Mouse (Mus musculus) lung, embryonic 16.5 days (tissue): Measurements from ENCODE around the gene Nadsyn1. TPM values are rescaled to one million over a fixed set of nuclear protein-coding genes. Genes with fewer than 3 reads are reported as not detected.
A peak's percentile ranks its signal among the peaks of the same experiment; 100 is the strongest.

Source experiments
- ATAC-seq: fragments of 200-750 bp; cut with Nextera tagmentation; 2 replicates; pipeline ENCODE4 v1.8.0; 2017; ENCODE audit warnings: low read depth, mild to moderate bottlenecking, moderate library complexity
- H3K27ac ChIP-seq: fragments of 300-500 bp; sonication (generic); 2 replicates; pipeline ENCODE4 v1.5.1; 2014; ENCODE audit warnings: mild to moderate bottlenecking, control low read depth, low read length
- H3K27me3 ChIP-seq: fragments of 300-500 bp; sonication (generic); 2 replicates; pipeline ENCODE4 v1.6.1; 2014; ENCODE audit warnings: low read depth, low read length, mixed read lengths; ENCODE audit not compliant: control insufficient read depth, insufficient read depth
- H3K36me3 ChIP-seq: fragments of 300-500 bp; sonication (generic); 2 replicates; pipeline ENCODE4 v1.6.1; 2014; ENCODE audit warnings: low read length; ENCODE audit not compliant: control insufficient read depth, insufficient read depth
- H3K4me1 ChIP-seq: fragments of 300-500 bp; sonication (generic); replicated peaks from 2 replicates; pipeline ENCODE4 v1.6.1; 2014; ENCODE audit warnings: low read length, mixed read lengths; ENCODE audit not compliant: control insufficient read depth, insufficient read depth
- H3K4me2 ChIP-seq: fragments of 300-500 bp; sonication (generic); 2 replicates; pipeline ENCODE4 v1.6.1; 2014; ENCODE audit warnings: low read depth, low read length, control low read depth
- H3K4me3 ChIP-seq: fragments of 300-500 bp; sonication (generic); 2 replicates; pipeline ENCODE4 v1.5.1; 2014; ENCODE audit warnings: mild to moderate bottlenecking, low read length, control low read depth
- H3K9ac ChIP-seq: fragments of 300-500 bp; sonication (generic); 2 replicates; pipeline ENCODE4 v1.6.1; 2014; ENCODE audit warnings: low read length, control low read depth
- H3K9me3 ChIP-seq: fragments of 300-500 bp; sonication (generic); 2 replicates; pipeline ENCODE4 v1.6.1; 2016; ENCODE audit warnings: low read length; ENCODE audit not compliant: control insufficient read depth
- WGBS: fragments of 180-500 bp; shearing (Covaris S2); extraction: QIAGEN DNeasy Blood & Tissue Kit; methylation state at CpG from one replicate; pipeline ENCODE4 v1.1.7; 2014; 5-methylcytosine and 5-hydroxymethylcytosine counted together
- polyA plus RNA-seq: library from polyadenylated mRNA; unstranded; fragments of >200 nt; fragmentation: Nextera tagmentation; extraction: Ambion mirVana; gene quantifications from 2 replicates; pipeline ENCODE4 v1.2.1, GENCODE M21; 2015

Gene Nadsyn1
- polyA plus RNA-seq, 1 experiment from 2014 or later, result 7.7 TPM

DNA sequence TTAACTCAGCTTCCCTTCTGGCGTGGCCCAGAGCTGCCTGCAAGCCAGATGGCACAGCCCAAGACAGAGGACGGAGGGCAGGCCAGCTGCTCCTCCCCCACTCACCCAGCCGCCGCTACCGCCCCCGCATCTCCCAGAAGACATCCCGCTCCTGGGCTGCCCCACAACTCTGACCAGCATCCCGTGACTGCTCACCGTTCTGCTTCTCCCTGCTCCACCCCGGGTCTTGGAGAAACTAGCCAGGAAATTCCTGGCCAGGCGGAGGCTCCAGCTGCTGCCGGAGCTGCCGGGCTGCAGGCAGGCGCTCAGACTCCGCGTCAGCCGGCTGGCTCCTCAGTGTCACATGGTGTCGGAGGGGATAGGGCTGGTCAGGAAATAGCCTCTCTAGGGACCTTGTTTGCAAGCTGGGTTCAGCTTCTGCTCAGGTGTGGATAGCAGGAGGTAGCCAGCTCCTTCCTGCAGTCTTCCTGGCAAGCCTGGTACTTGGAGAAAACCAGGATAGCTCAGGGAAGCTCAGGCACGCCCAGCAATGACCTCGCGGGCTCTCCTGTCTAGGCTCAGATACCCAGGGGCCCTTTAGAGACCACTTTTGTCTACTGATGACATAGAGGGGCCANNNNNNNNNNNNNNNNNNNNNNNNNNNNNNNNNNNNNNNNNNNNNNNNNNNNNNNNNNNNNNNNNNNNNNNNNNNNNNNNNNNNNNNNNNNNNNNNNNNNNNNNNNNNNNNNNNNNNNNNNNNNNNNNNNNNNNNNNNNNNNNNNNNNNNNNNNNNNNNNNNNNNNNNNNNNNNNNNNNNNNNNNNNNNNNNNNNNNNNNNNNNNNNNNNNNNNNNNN is 38.4 kb downstream of the Nadsyn1 start, which contains the start of gene Mrgpre:
Gene Mrgpre, minus strand, starts transcription at position 505 of the 834 bp plus-strand sequence.
- Histone ChIP-seq H3K27ac (peak within 1 kb of the TSS; percentile 57), H3K36me3 (no peaks in the 10 kb centered on the region), H3K4me2 (peak within 1 kb of the TSS; percentile 84), H3K4me3 (peak within 1 kb of the TSS; percentile 53), H3K9me3 (no peaks in the 10 kb centered on the region), H3K27me3 (no peaks in the 10 kb centered on the region), H3K4me1 (peaks cover 18% of the 10 kb centered on the region), H3K9ac (peak within 1 kb of the TSS; percentile 65)
- ATAC-seq, result peak; percentile 90
- 3% methylated on average over 20 of the region's 21 CpGs for WGBS

GRCm38 (mm10) chr7:143783378-143783995 is 39.2 kb downstream of the Nadsyn1 start:
- ATAC-seq, result peak; percentile 59
- H3K36me3 ChIP-seq, result no peaks in the 10 kb centered on the region
- no peaks in the 10 kb centered on the region for H3K9me3 ChIP-seq
- H3K27ac ChIP-seq, result peak overlapping the region; percentile 57
- peak overlapping the region; percentile 84 for H3K4me2 ChIP-seq
- peaks cover 18% of the 10 kb centered on the region for H3K4me1 ChIP-seq
- peak overlapping the region; percentile 53 for H3K4me3 ChIP-seq
- WGBS, result 24% methylated on average over 4 of the region's 6 CpGs
- peak overlapping the region; percentile 65 for H3K9ac ChIP-seq
- no peaks in the 10 kb centered on the region for H3K27me3 ChIP-seq

DNA sequence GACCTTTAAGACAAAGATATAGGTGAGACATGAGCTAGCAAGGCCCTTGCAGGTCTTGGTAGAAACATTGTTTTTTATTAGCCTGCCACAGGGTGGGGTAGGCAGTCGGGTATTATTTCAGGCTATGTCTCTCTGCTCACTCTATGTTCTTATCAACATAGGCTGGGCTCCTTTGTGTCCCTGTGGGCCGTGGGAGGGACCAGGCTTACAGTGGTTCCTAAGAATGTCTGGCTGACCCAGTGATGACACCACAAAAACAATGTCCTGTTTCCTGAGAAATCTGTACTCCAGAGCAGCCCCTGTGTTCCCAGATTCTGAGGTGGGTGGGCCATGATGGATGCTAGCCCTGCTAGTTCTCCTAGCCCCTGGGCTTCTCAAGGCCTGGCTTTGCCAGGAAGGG is 45.3 kb downstream of the Nadsyn1 start:
- Histone ChIP-seq H3K4me3 (no peak overlapping the region), H3K27ac (no peak overlapping the region), H3K4me1 (no peaks in the 10 kb centered on the region), H3K4me2 (no peak overlapping the region), H3K36me3 (no peaks in the 10 kb centered on the region), H3K27me3 (no peaks in the 10 kb centered on the region; the same call in 1 of the 2 replicates), H3K9me3 (no peaks in the 10 kb centered on the region), H3K9ac (no peak overlapping the region)
- no peak; the same call in 1 of the 2 replicates for ATAC-seq
- 40% methylated on average over 2 of the region's 2 CpGs for WGBS

DNA sequence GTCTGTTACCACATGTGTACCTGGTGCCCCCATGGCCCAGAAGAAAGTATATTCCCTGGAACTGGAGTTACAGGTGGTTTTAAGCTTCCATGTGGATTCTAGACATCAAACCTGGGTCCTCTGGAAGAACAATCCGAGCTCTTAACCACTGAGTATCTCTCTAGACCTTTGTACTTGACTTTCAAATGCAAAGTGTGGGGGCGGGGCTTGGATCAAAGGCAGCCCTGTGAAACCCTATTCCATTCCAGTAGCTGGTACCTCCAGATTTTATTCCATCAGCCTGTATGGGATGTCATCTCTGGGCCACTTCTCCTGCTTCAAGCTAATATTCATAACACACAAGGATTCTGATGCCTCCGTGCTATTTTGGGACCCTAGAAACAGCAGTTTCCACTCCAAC is 46.5 kb downstream of the Nadsyn1 start:
- Histone ChIP-seq H3K9ac (no peak overlapping the region), H3K27ac (no peak overlapping the region), H3K9me3 (no peaks in the 10 kb centered on the region), H3K4me3 (no peak overlapping the region), H3K4me1 (no peaks in the 10 kb centered on the region), H3K36me3 (no peaks in the 10 kb centered on the region), H3K27me3 (no peaks in the 10 kb centered on the region; the same call in 1 of the 2 replicates), H3K4me2 (no peak overlapping the region)
- 23% methylated on average over 3 of the region's 3 CpGs for WGBS
- ATAC-seq, result no peak

DNA sequence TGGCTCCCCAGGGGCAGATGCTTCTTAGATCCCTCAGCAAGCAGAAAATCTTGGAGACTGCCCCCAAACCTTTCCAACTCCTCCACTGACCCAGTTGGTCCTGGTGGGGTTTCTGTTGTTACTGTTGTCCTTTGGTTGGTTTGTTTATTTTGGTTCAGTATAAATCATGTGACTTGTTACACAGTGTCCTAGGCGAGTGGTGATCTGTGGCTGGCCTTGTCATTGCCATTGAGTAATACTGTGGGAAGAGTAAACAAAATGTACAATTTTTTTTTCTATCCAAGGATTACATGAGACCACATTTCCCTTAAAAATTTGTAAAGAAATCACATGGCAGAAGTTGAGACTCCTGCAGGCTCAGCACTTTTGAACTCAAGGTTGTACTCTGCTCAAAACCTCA is 53.2 kb downstream of the Nadsyn1 start:
- ATAC-seq, result peak; percentile 90
- Histone ChIP-seq H3K4me1 (peaks cover 13% of the 10 kb centered on the region), H3K4me3 (no peak overlapping the region), H3K9ac (no peak overlapping the region), H3K4me2 (no peak overlapping the region; the same call in 1 of the 2 replicates), H3K27me3 (peaks cover 4% of the 10 kb centered on the region; the same call in 1 of the 2 replicates), H3K36me3 (no peaks in the 10 kb centered on the region), H3K27ac (peak overlapping the region; percentile 72), H3K9me3 (no peaks in the 10 kb centered on the region)
- 13% methylated on average over 1 of the region's 1 CpGs for WGBS

DNA sequence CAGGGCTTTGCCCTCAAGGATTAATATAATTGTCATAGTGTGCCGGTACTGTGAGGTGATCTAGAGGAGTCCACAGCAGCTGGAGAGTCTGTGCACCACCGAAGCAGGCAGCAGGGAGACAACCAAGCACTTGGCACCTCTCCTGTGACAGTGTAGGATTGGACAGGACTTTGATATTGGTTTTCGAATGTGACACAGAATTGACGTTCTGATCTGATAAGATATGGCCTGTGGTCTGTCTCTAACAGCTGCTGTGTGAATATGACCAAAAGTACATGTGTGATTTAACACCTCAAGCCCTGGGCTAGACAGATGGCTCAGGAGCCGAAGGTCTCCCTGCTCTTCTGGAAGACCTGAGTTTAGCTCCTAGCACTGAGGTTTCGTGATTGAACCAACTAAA is 54.4 kb downstream of the Nadsyn1 start:
- Histone ChIP-seq H3K4me1 (peaks cover 13% of the 10 kb centered on the region), H3K36me3 (no peaks in the 10 kb centered on the region), H3K9ac (no peak overlapping the region), H3K9me3 (no peaks in the 10 kb centered on the region), H3K27me3 (peaks cover 4% of the 10 kb centered on the region; the same call in 1 of the 2 replicates), H3K4me3 (no peak overlapping the region), H3K27ac (no peak overlapping the region), H3K4me2 (no peak overlapping the region)
- ATAC-seq, result no peak
- 51% methylated on average over 6 of the region's 6 CpGs for WGBS

- Histone ChIP-seq H3K4me2 (no peak within 1 kb of the TSS), H3K36me3 (no peaks in the 10 kb centered on the region), H3K4me3 (no peak within 1 kb of the TSS), H3K27ac (no peak within 1 kb of the TSS), H3K27me3 (peaks cover 4% of the 10 kb centered on the region; the same call in 1 of the 2 replicates), H3K9me3 (no peaks in the 10 kb centered on the region), H3K4me1 (peaks cover 13% of the 10 kb centered on the region), H3K9ac (no peak within 1 kb of the TSS)
- 37% methylated on average over 6 of the region's 6 CpGs for WGBS
- ATAC-seq, result no peak
Measured at GRCm38 (mm10) chr7:143766893-143767292, 55.8 kb downstream of the Nadsyn1 start, which contains the start of gene Mrgprg. TSS of gene Mrgprg (minus strand) at chr7:143766993.

DNA sequence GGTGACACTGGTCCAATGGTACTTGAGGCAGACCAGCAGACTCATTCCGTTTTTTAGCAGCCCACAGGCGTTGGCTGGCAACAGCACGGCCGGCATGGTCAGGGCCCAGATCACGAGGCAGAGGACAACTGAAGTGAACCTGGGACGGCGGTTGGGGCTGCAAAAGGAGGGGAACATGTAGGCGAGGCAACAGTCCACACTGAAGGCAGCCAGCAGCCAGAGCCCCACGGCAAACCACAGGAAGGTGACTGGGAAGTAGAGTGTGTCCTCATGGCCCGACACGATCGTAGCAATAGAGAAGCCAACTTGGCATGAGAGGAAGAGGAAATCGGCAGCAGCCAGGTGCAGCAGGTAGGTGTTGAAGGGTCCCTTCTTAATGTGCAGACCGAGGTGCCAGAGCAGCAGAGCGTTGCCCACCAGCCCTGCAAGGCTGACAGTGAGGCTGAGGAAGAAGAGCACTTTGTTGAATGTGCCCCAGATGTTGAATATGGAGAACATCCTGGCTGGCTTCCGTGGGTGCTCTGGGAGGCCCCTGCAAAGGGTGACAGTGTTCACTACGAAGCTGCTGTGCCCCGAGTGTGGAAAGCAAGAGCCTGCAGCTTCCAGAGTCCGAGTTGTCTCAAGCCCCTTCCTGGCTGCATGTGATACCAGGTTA is 57.6 kb downstream of the Nadsyn1 start:
- Histone ChIP-seq H3K4me2 (no peak overlapping the region), H3K27me3 (peaks cover 4% of the 10 kb centered on the region; the same call in 1 of the 2 replicates), H3K9me3 (no peaks in the 10 kb centered on the region), H3K4me3 (no peak overlapping the region), H3K9ac (no peak overlapping the region), H3K36me3 (no peaks in the 10 kb centered on the region), H3K27ac (no peak overlapping the region), H3K4me1 (peaks cover 9% of the 10 kb centered on the region)
- 62% methylated on average over 19 of the region's 19 CpGs for WGBS
- ATAC-seq, result no peak

- peaks cover 4% of the 10 kb centered on the region; the same call in 1 of the 2 replicates for H3K27me3 ChIP-seq
- H3K4me2 ChIP-seq, result no peak overlapping the region
- no peaks in the 10 kb centered on the region for H3K36me3 ChIP-seq
- H3K9ac ChIP-seq, result no peak overlapping the region
- H3K27ac ChIP-seq, result no peak overlapping the region
- 0 out of 2 replicates have a peak, but pooled peaks cover under 1% of the 10 kb centered on the region for H3K4me1 ChIP-seq
- no peak overlapping the region for H3K4me3 ChIP-seq
- no peaks in the 10 kb centered on the region for H3K9me3 ChIP-seq
- WGBS, result 14% methylated on average over 3 of the region's 3 CpGs
- peak; percentile 59; the same call in 1 of the 2 replicates for ATAC-seq
Measured at GRCm38 (mm10) chr7:143763794-143764193, 58.9 kb downstream of the Nadsyn1 start.
